Mouse (Mus musculus) embryonic stem cell, embryonic (primary cell): ENCODE data around the gene Rad54l.

Source experiments
- CTCF ChIA-PET, 4 experiments: fragments of 300-600 bp in 2 of 4; fragments of 350-600 bp in 2 of 4; sonication (Branson Sonifier 250); formaldehyde crosslinking; loops; one replicate each; lab custom pipeline; 2022; ENCODE audit warnings: inconsistent platforms in 2 of 4; lab: Charles Lee
- POLR2A ChIA-PET, 4 experiments: fragments of 300-600 bp in 2 of 4; fragments of 350-600 bp in 2 of 4; sonication (Branson Sonifier 250); formaldehyde crosslinking; loops; one replicate each; lab custom pipeline; 2022; ENCODE audit warnings: antibody characterized with exemption in 4 of 4, inconsistent platforms in 1 of 4; lab: Charles Lee

Gene Rad54l

GRCm38 (mm10) chr4:116063855-116064254 lies 59.6 kb downstream of the Rad54l start:
- ChIA-PET CTCF (interaction anchor here in 2 of 4 experiments (0.6 to 0.7 kb wide), 3 partner anchors 10 to 65 kb away, joined by 3 to 4 read pairs (median 3); no protein-coding TSS in a partner anchor), POLR2A (interaction anchor here (0.6 to 3.3 kb wide), 16 partner anchors 10 to 834 kb away, joined by 3 to 26 read pairs (median 4); partner anchors contain the start of genes Nsun4 (in 3 of the 4), Lrrc41 (in 2 of the 4), Pomgnt1 (in 2 of the 4) and Rad54l (in 2 of the 4))

- ChIA-PET CTCF (interaction anchor here in 2 of 4 experiments (0.5 to 1.2 kb wide), 5 partner anchors 9 to 1172 kb away, joined by 3 to 4 read pairs (median 3); partner anchors contain the start of genes Lrrc41 (in 1 of the 2) and Uqcrh (in 1 of the 2)), POLR2A (interaction anchor here (0.5 to 4.4 kb wide), 24 partner anchors 9 to 498 kb away, joined by 3 to 37 read pairs (median 3); partner anchors contain the start of genes Lrrc41 (in 2 of the 4), Pomgnt1 (in 2 of the 4), Rad54l (in 2 of the 4) and Uqcrh (in 2 of the 4))
Observed at GRCm38 (mm10) chr4:116059012-116059726, 64.3 kb downstream of the Rad54l start.

DNA sequence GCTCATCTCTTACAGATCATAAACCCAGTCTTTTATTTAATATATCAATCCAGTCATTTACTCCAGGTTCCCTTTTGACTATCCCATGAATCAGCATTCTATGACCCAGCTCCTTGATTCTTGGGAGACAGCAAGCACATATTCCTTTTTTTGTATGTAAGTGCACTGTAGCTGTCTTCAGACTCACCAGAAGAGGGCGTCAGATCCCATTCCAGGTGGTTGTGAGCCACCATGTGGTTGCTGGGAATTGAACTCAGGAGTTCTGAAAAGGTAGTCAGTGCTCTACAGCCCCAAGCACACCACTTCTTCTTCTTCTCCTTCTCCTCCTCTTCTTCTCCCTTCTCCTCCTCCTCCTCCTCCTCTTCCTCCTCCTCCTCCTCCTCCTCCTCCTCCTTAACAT lies 65.9 kb downstream of the Rad54l start:
- CTCF ChIA-PET, result interaction anchor here (0.6 to 1.2 kb wide), 13 partner anchors 9 to 532 kb away, joined by 3 to 17 read pairs (median 3); partner anchors contain the start of genes Lrrc41 (in 1 of the 4) and Uqcrh (in 1 of the 4)
- POLR2A ChIA-PET, result interaction anchor here in 3 of 4 experiments (0.6 to 4.4 kb wide), 12 partner anchors 9 to 312 kb away, joined by 3 to 37 read pairs (median 4); partner anchors contain the start of genes Lrrc41 (in 2 of the 3), Uqcrh (in 2 of the 3), Pomgnt1 (in 1 of the 3) and Rad54l (in 1 of the 3)

- POLR2A ChIA-PET, result interaction anchor here (0.6 to 3.7 kb wide), 115 partner anchors 9 to 1136 kb away, joined by 3 to 73 read pairs (median 5); partner anchors contain the start of genes Faah (in 4 of the 4), Lrrc41 (in 4 of the 4), Mob3c (in 4 of the 4) and Uqcrh (in 4 of the 4)
- CTCF ChIA-PET, result interaction anchor here (0.5 to 2.1 kb wide), 19 partner anchors 10 to 361 kb away, joined by 3 to 11 read pairs (median 4); partner anchors contain the start of genes Lrrc41 (in 2 of the 4), Uqcrh (in 2 of the 4), 1700042G07Rik (in 1 of the 4) and Dmbx1 (in 1 of the 4)
Observed at GRCm38 (mm10) chr4:116053399-116053961, 70.0 kb downstream of the Rad54l start, which contains the start of gene Nsun4. Gene Nsun4, minus strand, starts transcription at chr4:116053876.

GRCm38 (mm10) chr4:116052526-116053293 lies 70.8 kb downstream of the Rad54l start:
- POLR2A ChIA-PET, result interaction anchor here (0.6 to 3.7 kb wide), 82 partner anchors 9 to 1301 kb away, joined by 3 to 73 read pairs (median 6); partner anchors contain the start of genes Faah (in 4 of the 4), Lrrc41 (in 4 of the 4), Uqcrh (in 4 of the 4) and Mob3c (in 3 of the 4)
- CTCF ChIA-PET, result interaction anchor here (0.6 to 2.1 kb wide), 14 partner anchors 10 to 310 kb away, joined by 3 to 11 read pairs (median 4); partner anchors contain the start of genes Lrrc41 (in 2 of the 4), Uqcrh (in 2 of the 4), 1700042G07Rik (in 1 of the 4) and Gm49337 (in 1 of the 4)

- CTCF ChIA-PET, result no interaction called here
Observed at GRCm38 (mm10) chr4:116049211-116049610, 74.3 kb downstream of the Rad54l start.

DNA sequence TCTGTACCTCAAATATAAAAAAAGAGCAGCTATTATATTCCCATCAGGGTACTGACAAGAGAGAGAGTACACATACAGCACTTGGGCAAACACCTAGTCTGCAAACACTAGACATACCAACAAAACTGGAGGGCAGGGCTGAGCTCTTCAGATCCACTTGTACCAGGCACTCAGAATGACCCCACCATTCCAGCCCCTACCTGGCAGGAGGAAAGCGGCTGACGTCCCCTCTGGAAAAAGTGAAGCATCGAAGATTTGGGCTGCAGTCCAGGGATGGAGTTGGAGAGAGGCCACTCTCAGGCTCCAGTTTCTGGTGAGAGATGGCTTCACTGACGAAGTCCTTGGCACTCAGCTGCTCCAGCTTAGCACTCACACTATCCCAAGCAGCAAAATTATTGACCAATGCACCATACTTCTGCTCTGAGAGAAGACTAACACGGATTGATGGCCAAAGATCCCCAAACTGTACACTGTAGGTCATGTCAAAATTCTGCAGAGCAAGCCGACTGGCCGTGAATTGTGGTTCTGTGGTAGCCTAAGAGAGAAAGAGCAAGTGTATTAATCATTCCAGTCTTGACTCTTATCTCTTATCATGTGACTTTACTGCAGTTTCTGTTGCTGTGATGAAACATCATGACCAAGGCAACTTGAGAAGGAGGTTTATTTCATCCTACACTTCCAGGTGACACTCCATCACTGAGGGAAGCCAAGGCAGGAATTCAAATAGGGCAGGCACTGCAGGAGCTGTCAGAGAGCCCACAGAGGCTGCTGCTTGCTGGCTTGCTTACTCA lies 75.2 kb downstream of the Rad54l start:
- POLR2A ChIA-PET, result interaction anchor here in 2 of 4 experiments (0.6 to 2.2 kb wide), 4 partner anchors 24 to 234 kb away, joined by 3 to 6 read pairs (median 3); partner anchors contain the start of genes Lrrc41 (in 1 of the 2) and Uqcrh (in 1 of the 2)
- CTCF ChIA-PET, result interaction anchor here in 1 of 4 experiments (0.7 kb wide), 1 partner anchor 26 kb away, joined by 3 read pairs; no protein-coding TSS in a partner anchor

More at GRCm38 (mm10) chr4:116049211-116049610, 74.3 kb downstream of the Rad54l start:
- POLR2A ChIA-PET, result interaction anchor here in 3 of 4 experiments (0.8 to 1.4 kb wide), 3 partner anchors 24 to 38 kb away, joined by 3 read pairs; partner anchors contain the start of gene Lrrc41 (in 1 of the 3)

DNA sequence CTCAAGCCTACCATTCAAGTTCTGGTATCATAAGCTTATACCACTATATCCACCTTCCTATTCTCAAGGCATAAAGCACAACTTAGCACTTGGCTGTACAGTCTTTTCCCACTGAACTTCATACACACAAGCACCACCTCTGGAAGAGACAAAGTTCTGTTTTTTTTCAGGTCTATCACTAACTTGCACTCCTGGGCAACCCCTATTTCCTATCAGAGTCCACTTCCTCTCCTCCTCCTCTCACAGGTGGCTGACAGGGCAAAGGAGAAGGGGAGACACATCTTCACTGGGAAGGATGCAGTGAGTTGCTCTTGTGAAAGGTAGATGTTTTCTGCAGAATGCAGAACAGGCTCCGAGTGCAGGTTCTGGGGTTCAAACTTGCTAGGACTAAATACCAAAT lies 75.8 kb downstream of the Rad54l start:
- POLR2A ChIA-PET, result interaction anchor here in 1 of 4 experiments (0.6 to 2.2 kb wide), 4 partner anchors 27 to 234 kb away, joined by 3 to 6 read pairs (median 3); partner anchors contain the start of genes Lrrc41 and Uqcrh
- CTCF ChIA-PET, result interaction anchor here in 1 of 4 experiments (0.7 kb wide), 1 partner anchor 27 kb away, joined by 3 read pairs; no protein-coding TSS in a partner anchor

DNA sequence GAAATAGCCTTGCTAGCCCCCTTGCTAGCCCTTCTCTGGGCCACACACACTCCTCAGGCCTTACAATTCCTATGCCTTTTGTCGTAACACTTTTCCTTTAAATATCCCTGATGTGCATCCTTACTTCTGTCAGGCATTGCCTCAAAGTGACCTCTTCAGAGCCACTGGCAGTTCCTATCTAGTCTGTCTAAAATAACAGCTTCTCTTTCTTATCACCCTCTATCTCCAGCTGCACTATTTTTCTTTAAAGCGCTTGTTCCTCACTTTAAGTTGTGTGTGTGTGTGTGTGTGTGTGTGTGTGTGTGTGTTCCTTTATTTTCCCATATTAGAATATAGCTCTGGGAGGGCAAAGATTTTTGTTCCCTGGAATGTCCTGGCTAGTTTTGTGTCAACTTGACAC lies 76.9 kb downstream of the Rad54l start:
- ChIA-PET CTCF (no interaction called here), POLR2A (interaction anchor here in 1 of 4 experiments (1.2 to 2.2 kb wide), 2 partner anchors 28 to 144 kb away, joined by 3 to 6 read pairs; partner anchors contain the start of genes Lrrc41 and Uqcrh)
